ENCODE assay signal across 8 mouse cellular contexts in genomic region chr13:47105711-47106579, GRCm38 (mm10). TPM values are rescaled to one million over a fixed set of nuclear protein-coding genes. Genes with fewer than 3 reads are reported as not detected.
DNase-seq lines count a peak whose midpoint lies in the region; ATAC-seq and TF ChIP-seq lines count a peak whose summit lies in the region.

TSS of gene Dek (minus strand) at chr13:47106201.

- H3K9ac ChIP-seq in forebrain, embryonic 12.5 days, result peak within 1 kb of the TSS; percentile 97
- H3K9ac ChIP-seq in heart, postnatal 0 days (replicated peaks; ENCODE audit: low read depth, low read length), result peak within 1 kb of the TSS; percentile 98
- H3K9ac ChIP-seq in liver, embryonic 15.5 days, result peak within 1 kb of the TSS; percentile 100
- H3K9ac ChIP-seq in neural tube, embryonic 11.5 days (ENCODE audit: low read length), result peak within 1 kb of the TSS; percentile 99
- H3K9ac ChIP-seq in stomach, embryonic 16.5 days (ENCODE audit: low read length), result peak within 1 kb of the TSS; percentile 98

- H3K4me2 ChIP-seq in forebrain, embryonic 12.5 days, result peak within 1 kb of the TSS; percentile 73
- peak within 1 kb of the TSS; percentile 91 for H3K4me2 ChIP-seq in heart, postnatal 0 days (ENCODE audit: low read depth, low read length)
- peak within 1 kb of the TSS; percentile 78 for H3K4me2 ChIP-seq in liver, embryonic 15.5 days
- H3K4me2 ChIP-seq in neural tube, embryonic 11.5 days (ENCODE audit: low read depth), result peak within 1 kb of the TSS; percentile 72
- H3K4me2 ChIP-seq in stomach, embryonic 16.5 days (ENCODE audit: low read depth, low read length), result peak within 1 kb of the TSS; percentile 75

- H3K27me3 ChIP-seq in E14TG2a.4 (ENCODE audit: insufficient read depth, low read length), result no peaks in the 10 kb centered on the region
- no peaks in the 10 kb centered on the region for H3K27me3 ChIP-seq in forebrain, embryonic 12.5 days
- H3K27me3 ChIP-seq in heart, postnatal 0 days (ENCODE audit: control insufficient read depth, insufficient read depth, low read length), result no peaks in the 10 kb centered on the region
- no peaks in the 10 kb centered on the region for H3K27me3 ChIP-seq in liver, embryonic 15.5 days
- no peaks in the 10 kb centered on the region for H3K27me3 ChIP-seq in neural tube, embryonic 11.5 days (ENCODE audit: control insufficient read depth, insufficient read depth, low read length)
- H3K27me3 ChIP-seq in stomach, embryonic 16.5 days (ENCODE audit: control insufficient read depth, insufficient read depth, low read length), result no peaks in the 10 kb centered on the region

- H3K9me3 ChIP-seq in E14TG2a.4 (ENCODE audit: low read length), result no peaks in the 10 kb centered on the region
- H3K9me3 ChIP-seq in forebrain, embryonic 12.5 days, result no peaks in the 10 kb centered on the region
- no peaks in the 10 kb centered on the region for H3K9me3 ChIP-seq in heart, postnatal 0 days (replicated peaks; ENCODE audit: control insufficient read depth, low read length)
- no peaks in the 10 kb centered on the region for H3K9me3 ChIP-seq in liver, embryonic 15.5 days (replicated peaks)
- H3K9me3 ChIP-seq in neural tube, embryonic 11.5 days (ENCODE audit: control insufficient read depth, low read length), result no peaks in the 10 kb centered on the region
- no peaks in the 10 kb centered on the region for H3K9me3 ChIP-seq in stomach, embryonic 16.5 days (replicated peaks; ENCODE audit: control insufficient read depth, low read length)

- ATAC-seq in forebrain, embryonic 12.5 days (ENCODE audit: low FRiP score), result peak; percentile 93
- ATAC-seq in heart, postnatal 0 days (ENCODE audit: insufficient read depth, low read depth), result peak; percentile 91
- peak; percentile 84 for ATAC-seq in liver, embryonic 15.5 days (ENCODE audit: insufficient read depth)
- ATAC-seq in neural tube, embryonic 11.5 days (ENCODE audit: insufficient read depth, low FRiP score, low TSS enrichment), result peak; percentile 90
- peak; percentile 93 for ATAC-seq in stomach, embryonic 16.5 days (ENCODE audit: insufficient read depth, low FRiP score)

- DNase-seq in c-Kit-positive CD71-positive TER-119-negative erythroid progenitor cells, embryonic 14.5 days (ENCODE audit: low read depth), result peak; percentile 66
- DNase-seq in heart, postnatal 0 days (ENCODE audit: low spot score), result peak; percentile 95
- DNase-seq in kidney, postnatal 4 days, result peak; percentile 87 to 94
- peak; percentile 92 for DNase-seq in neural tube, embryonic 11.5 days (ENCODE audit: low spot score)

- H3K36me3 ChIP-seq in E14TG2a.4 (ENCODE audit: insufficient read depth, low read length), result peaks cover 33% of the 10 kb centered on the region
- peaks cover 9% of the 10 kb centered on the region for H3K36me3 ChIP-seq in forebrain, embryonic 12.5 days (replicated peaks)
- H3K36me3 ChIP-seq in heart, postnatal 0 days (replicated peaks; ENCODE audit: control insufficient read depth, insufficient read depth, low read length), result peaks cover 14% of the 10 kb centered on the region; the same call in 1 of the 2 replicates
- H3K36me3 ChIP-seq in liver, embryonic 15.5 days (replicated peaks), result peaks cover 25% of the 10 kb centered on the region
- H3K36me3 ChIP-seq in neural tube, embryonic 11.5 days (ENCODE audit: control insufficient read depth, insufficient read depth, low read length), result no peaks in the 10 kb centered on the region
- no peaks in the 10 kb centered on the region for H3K36me3 ChIP-seq in stomach, embryonic 16.5 days (ENCODE audit: control insufficient read depth, insufficient read depth, low read length)

- no peak for TF ChIP-seq EP300 in heart, postnatal 0 days (IDR thresholded peaks at IDR 0.05; ENCODE audit: low read depth)

- H3K4me1 ChIP-seq in E14TG2a.4 (replicated peaks; ENCODE audit: low read depth, low read length), result peaks cover 33% of the 10 kb centered on the region
- H3K4me1 ChIP-seq in forebrain, embryonic 12.5 days, result peaks cover 26% of the 10 kb centered on the region
- peaks cover 17% of the 10 kb centered on the region for H3K4me1 ChIP-seq in heart, postnatal 0 days (ENCODE audit: control insufficient read depth, insufficient read depth)
- H3K4me1 ChIP-seq in liver, embryonic 15.5 days (replicated peaks), result peaks cover 61% of the 10 kb centered on the region
- H3K4me1 ChIP-seq in neural tube, embryonic 11.5 days (ENCODE audit: control insufficient read depth, insufficient read depth, low read length), result peaks cover 7% of the 10 kb centered on the region
- peaks cover 20% of the 10 kb centered on the region for H3K4me1 ChIP-seq in stomach, embryonic 16.5 days (ENCODE audit: control insufficient read depth, insufficient read depth, low read length)

- peak within 1 kb of the TSS; percentile 100 for H3K27ac ChIP-seq in forebrain, embryonic 12.5 days
- peak within 1 kb of the TSS; percentile 100 for H3K27ac ChIP-seq in heart, postnatal 0 days (ENCODE audit: low read depth)
- H3K27ac ChIP-seq in liver, embryonic 15.5 days (replicated peaks), result peak within 1 kb of the TSS; percentile 100
- peak within 1 kb of the TSS; percentile 98 for H3K27ac ChIP-seq in neural tube, embryonic 11.5 days (ENCODE audit: low read depth, low read length)
- H3K27ac ChIP-seq in stomach, embryonic 16.5 days (ENCODE audit: low read length), result peak within 1 kb of the TSS; percentile 100

- peak within 1 kb of the TSS; percentile 96 for H3K4me3 ChIP-seq in E14TG2a.4 (replicated peaks; ENCODE audit: low read length)
- H3K4me3 ChIP-seq in forebrain, embryonic 12.5 days (replicated peaks), result peak within 1 kb of the TSS; percentile 95
- H3K4me3 ChIP-seq in heart, postnatal 0 days (ENCODE audit: low read depth, low read length), result peak within 1 kb of the TSS; percentile 98
- peak within 1 kb of the TSS; percentile 99 for H3K4me3 ChIP-seq in liver, embryonic 15.5 days (replicated peaks)
- peak within 1 kb of the TSS; percentile 98 for H3K4me3 ChIP-seq in neural tube, embryonic 11.5 days (ENCODE audit: low read depth, low read length)
- H3K4me3 ChIP-seq in stomach, embryonic 16.5 days (replicated peaks; ENCODE audit: low read length), result peak within 1 kb of the TSS; percentile 97

- under 1% methylated on average over 99 of the region's 129 CpGs for WGBS in forebrain, embryonic 12.5 days
- under 1% methylated on average over 93 of the region's 129 CpGs for WGBS in heart, postnatal 0 days
- WGBS in liver, embryonic 15.5 days (ENCODE audit: insufficient replicate concordance), result under 1% methylated on average over 120 of the region's 129 CpGs
- under 1% methylated on average over 112 of the region's 129 CpGs for WGBS in neural tube, embryonic 11.5 days
- WGBS in stomach, embryonic 16.5 days, result under 1% methylated on average over 112 of the region's 129 CpGs

- no peak for TF ChIP-seq CTCF in E14TG2a.4 (conservative IDR thresholded peaks at IDR 0.05; ENCODE audit: low read length)
- TF ChIP-seq CTCF in heart, postnatal 0 days (IDR thresholded peaks at IDR 0.05; ENCODE audit: low read depth), result peak; percentile 34

RNA-seq across cellular contexts. Expression of gene Dek, which starts in this region (rescaled TPM):
- 419 and 427 TPM in 2 replicates for polyA plus RNA-seq in forebrain, embryonic 12.5 days (2016; fragmentation: Nextera tagmentation; extraction: Ambion mirVana)
- total RNA-seq in heart, postnatal 0 days (2014; rRNA removed; ENCODE audit: low replicate concordance), result 53.3 and 59.2 TPM in 2 replicates
- polyA plus RNA-seq in heart, postnatal 0 days (2015; fragmentation: Nextera tagmentation; extraction: Ambion mirVana), result 80.8 and 87.4 TPM in 2 replicates
- 317 and 361 TPM in 2 replicates for polyA plus RNA-seq in liver, embryonic 15.5 days (2015; fragmentation: Nextera tagmentation; extraction: Ambion mirVana)
- 319 and 324 TPM in 2 replicates for polyA plus RNA-seq in neural tube, embryonic 11.5 days (2014; fragmentation: Nextera tagmentation; extraction: Ambion mirVana)
- polyA plus RNA-seq in stomach, embryonic 16.5 days (2015; fragmentation: Nextera tagmentation; extraction: Ambion mirVana), result 164 and 199 TPM in 2 replicates

Comparison
In these comparisons a context has a peak if more than half of its experiments do, and no peak if none do; other contexts are left out.
1. Peak in every context shown above with its lines: DNase-seq, ATAC-seq, H3K4me3 ChIP-seq and H3K27ac ChIP-seq.